Mouse (Mus musculus) erythroblast, embryonic 14.5 days (primary cell): ENCODE data around the gene Lrrc14b. TPM values are rescaled to one million over a fixed set of nuclear protein-coding genes. Genes with fewer than 3 reads are reported as not detected.

Experiments
- H3K27me3 ChIP-seq: 2 replicates; pipeline ENCODE4 v1.6.1; 2012; ENCODE audit warnings: inconsistent platforms; ENCODE audit not compliant: control insufficient read depth
- H3K36me3 ChIP-seq: 2 replicates; pipeline ENCODE4 v1.6.1; 2012; ENCODE audit warnings: mild to moderate bottlenecking, inconsistent platforms; ENCODE audit not compliant: control insufficient read depth
- H3K4me1 ChIP-seq: 2 replicates; pipeline ENCODE4 v1.6.1; 2012; ENCODE audit warnings: inconsistent platforms; ENCODE audit not compliant: control insufficient read depth
- H3K4me3 ChIP-seq: replicated peaks from 2 replicates; pipeline ENCODE3; 2012; ENCODE audit warnings: moderate library complexity, mild to moderate bottlenecking, inconsistent platforms
- H3K9me3 ChIP-seq: 2 replicates; pipeline ENCODE4 v1.6.1; 2012; ENCODE audit warnings: low read length, inconsistent platforms, mixed read lengths; ENCODE audit not compliant: control insufficient read depth
- GATA1 ChIP-seq: IDR thresholded peaks from 2 replicates; pipeline ENCODE4 v1.6.1; 2012; ENCODE audit warnings: low read length, inconsistent platforms, mixed read lengths
- TAL1 ChIP-seq: IDR thresholded peaks from 3 replicates; pipeline ENCODE4 v1.6.1; 2012; ENCODE audit warnings: low read length, inconsistent platforms, mixed read lengths
- polyA plus RNA-seq: library from polyadenylated mRNA; stranded (reverse); fragments of >175 nt; gene quantifications from 2 replicates; pipeline ENCODE4 v1.2.3, GENCODE M21; 2012

Gene Lrrc14b
- polyA plus RNA-seq, 1 experiment: not detected

- H3K4me1 ChIP-seq: no peaks in the 10 kb centered on the region; the same call in 1 of the 2 replicates
- H3K4me3 ChIP-seq: no peak overlapping the region
- H3K27me3 ChIP-seq: no peaks in the 10 kb centered on the region
- H3K9me3 ChIP-seq: no peaks in the 10 kb centered on the region
- H3K36me3 ChIP-seq: peaks cover 84% of the 10 kb centered on the region
- no peak for TF ChIP-seq GATA1
- no peak for TF ChIP-seq TAL1
These were observed 7.3 kb downstream of the Lrrc14b start for GRCm38 (mm10) chr13:74356491-74356890.

DNA sequence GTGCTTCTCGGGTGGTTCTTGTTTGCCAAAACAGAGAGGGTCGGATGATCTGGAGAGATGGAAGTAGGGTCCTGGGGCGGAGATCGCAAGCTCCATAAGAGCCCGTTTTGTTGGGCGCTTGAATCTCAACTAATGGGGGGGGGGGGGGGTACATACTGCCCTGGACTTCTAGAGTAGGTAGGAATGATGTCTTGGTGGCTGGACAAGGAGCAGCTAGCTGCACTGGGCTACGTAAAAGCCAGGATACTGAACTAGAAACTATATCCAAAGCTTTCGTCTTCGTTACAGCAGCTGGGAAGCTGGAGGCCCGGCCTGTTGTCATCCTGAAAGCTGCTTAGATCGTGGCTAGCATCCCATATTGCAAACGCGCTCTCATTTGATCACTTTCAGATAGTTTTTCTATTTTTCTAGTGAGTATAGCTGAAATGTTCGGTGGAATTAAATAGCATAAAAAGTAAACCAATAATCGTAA, 13.3 kb downstream of the Lrrc14b start:
- TF ChIP-seq TAL1 (no peak), GATA1 (no peak)
- Histone ChIP-seq H3K36me3 (peaks cover 36% of the 10 kb centered on the region), H3K4me3 (peak overlapping the region; percentile 82), H3K9me3 (no peaks in the 10 kb centered on the region), H3K27me3 (no peaks in the 10 kb centered on the region), H3K4me1 (peaks cover 21% of the 10 kb centered on the region)

- Histone ChIP-seq H3K9me3 (no peaks in the 10 kb centered on the region), H3K4me1 (peaks cover 21% of the 10 kb centered on the region), H3K4me3 (peak within 1 kb of the TSS; percentile 82), H3K27me3 (no peaks in the 10 kb centered on the region), H3K36me3 (peaks cover 39% of the 10 kb centered on the region)
- TF ChIP-seq TAL1 (no peak), GATA1 (no peak)
These were observed 14.0 kb downstream of the Lrrc14b start, which contains the start of the genes Sdha and Ccdc127 for GRCm38 (mm10) chr13:74349566-74350434. Sdha (minus strand) TSS chr13:74350280. Ccdc127 (plus strand) TSS chr13:74350309.

DNA sequence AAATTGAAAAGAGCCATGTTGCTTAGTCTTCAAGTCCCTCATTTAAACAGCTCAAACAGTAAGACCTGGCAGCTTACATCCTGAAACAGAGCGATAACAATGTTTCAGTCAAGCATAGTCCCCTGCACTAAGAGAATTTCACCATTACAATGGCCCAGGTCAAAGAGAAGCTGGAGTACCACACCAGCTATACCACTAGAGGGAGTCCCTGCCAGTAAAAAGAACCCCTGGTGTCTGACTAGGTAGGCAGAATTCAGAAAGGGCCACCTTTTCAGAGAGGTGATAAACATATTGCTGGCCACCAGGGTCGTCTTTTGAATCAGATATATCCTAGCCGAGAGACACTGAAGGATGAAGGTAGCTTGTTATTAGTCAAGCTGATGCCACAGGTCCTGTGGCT, 22.8 kb downstream of the Lrrc14b start:
- H3K9me3 ChIP-seq: no peaks in the 10 kb centered on the region
- no peak overlapping the region for H3K4me3 ChIP-seq
- no peaks in the 10 kb centered on the region for H3K27me3 ChIP-seq
- TF ChIP-seq GATA1 (no peak), TAL1 (no peak)
- H3K36me3 ChIP-seq: peaks cover 88% of the 10 kb centered on the region
- H3K4me1 ChIP-seq: no peaks in the 10 kb centered on the region

GRCm38 (mm10) chr13:74329321-74329720, 34.5 kb downstream of the Lrrc14b start:
- H3K4me1 ChIP-seq: no peaks in the 10 kb centered on the region
- H3K4me3 ChIP-seq: no peak overlapping the region
- peaks cover 84% of the 10 kb centered on the region for H3K36me3 ChIP-seq
- H3K27me3 ChIP-seq: no peaks in the 10 kb centered on the region
- TF ChIP-seq GATA1: no peak
- TF ChIP-seq TAL1: no peak
- H3K9me3 ChIP-seq: no peaks in the 10 kb centered on the region

GRCm38 (mm10) chr13:74317170-74317849, 46.5 kb downstream of the Lrrc14b start, which contains the start of gene Pdcd6:
Pdcd6 (minus strand) TSS chr13:74317580.
- no peaks in the 10 kb centered on the region for H3K27me3 ChIP-seq
- no peaks in the 10 kb centered on the region for H3K9me3 ChIP-seq

GRCm38 (mm10) chr13:74316789-74317169, 47.0 kb downstream of the Lrrc14b start:
- Histone ChIP-seq H3K27me3 (no peaks in the 10 kb centered on the region), H3K9me3 (no peaks in the 10 kb centered on the region), H3K4me3 (peak overlapping the region; percentile 74), H3K4me1 (peaks cover 38% of the 10 kb centered on the region), H3K36me3 (peaks cover 41% of the 10 kb centered on the region)
- TF ChIP-seq TAL1 (no peak), GATA1 (no peak)

More at GRCm38 (mm10) chr13:74317170-74317849, 46.5 kb downstream of the Lrrc14b start, which contains the start of gene Pdcd6:
- Histone ChIP-seq H3K4me1 (peaks cover 38% of the 10 kb centered on the region), H3K4me3 (peak within 1 kb of the TSS; percentile 74), H3K36me3 (peaks cover 46% of the 10 kb centered on the region)
- TF ChIP-seq GATA1 (no peak), TAL1 (no peak)

DNA sequence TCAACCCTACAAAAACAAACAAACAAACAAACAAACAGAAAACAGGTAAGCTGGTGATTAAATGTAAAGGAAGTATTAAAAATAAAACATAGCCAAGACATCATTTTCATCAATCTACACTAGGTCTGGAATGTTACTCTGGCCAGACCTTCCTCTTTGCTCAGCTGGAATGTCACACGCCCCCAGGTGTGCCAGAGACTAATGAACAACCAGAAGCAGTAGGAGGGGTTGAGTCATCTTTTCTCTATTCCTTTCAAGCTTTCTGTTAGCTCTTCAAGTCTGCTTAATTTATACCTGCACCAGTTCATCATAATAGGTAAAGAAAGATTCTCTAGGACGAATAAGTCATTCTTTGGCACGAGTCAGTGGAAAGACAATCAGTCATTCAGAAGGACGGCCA, 47.4 kb downstream of the Lrrc14b start:
- Histone ChIP-seq H3K4me3 (peak overlapping the region; percentile 74), H3K27me3 (no peaks in the 10 kb centered on the region), H3K36me3 (peaks cover 41% of the 10 kb centered on the region), H3K9me3 (no peaks in the 10 kb centered on the region), H3K4me1 (peaks cover 38% of the 10 kb centered on the region)
- TF ChIP-seq TAL1 (no peak), GATA1 (no peak)

DNA sequence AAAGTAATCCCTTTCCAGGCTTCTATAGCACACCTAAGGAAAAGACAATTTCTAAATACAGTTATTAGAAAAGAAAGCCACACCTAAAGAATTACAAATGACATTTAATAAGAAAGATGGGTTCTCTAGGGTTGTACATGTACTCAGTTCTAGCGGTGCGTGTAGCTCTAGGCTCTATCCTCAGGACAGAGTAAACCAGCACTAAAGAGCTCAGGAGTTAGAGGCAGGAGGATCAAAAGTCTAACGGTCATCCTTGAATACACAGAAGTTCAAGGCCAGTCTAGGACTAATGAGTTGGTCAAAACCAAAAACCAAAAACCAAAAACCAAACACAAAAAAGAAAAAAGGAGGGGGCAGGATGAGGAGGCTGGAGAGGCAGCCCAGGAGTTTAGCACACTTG, 49.2 kb downstream of the Lrrc14b start:
- Histone ChIP-seq H3K36me3 (peaks cover 42% of the 10 kb centered on the region), H3K27me3 (no peaks in the 10 kb centered on the region), H3K9me3 (no peaks in the 10 kb centered on the region), H3K4me1 (peaks cover 38% of the 10 kb centered on the region), H3K4me3 (no peak overlapping the region)
- TF ChIP-seq TAL1 (no peak), GATA1 (no peak)

Other genes with a start within 250 kb of the Lrrc14b start
- gene Slc9a3, start 242.5 kb downstream of the Lrrc14b start, polyA plus RNA-seq: not detected in 2 replicates
- gene Exoc3, start 155.3 kb downstream of the Lrrc14b start, polyA plus RNA-seq: 1.8 and 6.1 TPM in 2 replicates
- 0.01 TPM in 1 of 2 replicates, not detected in the other for gene Ahrr, start 71.7 kb downstream of the Lrrc14b start, polyA plus RNA-seq
- 2.1 and 3.0 TPM in 2 replicates for gene Pdcd6, start 46.4 kb downstream of the Lrrc14b start, polyA plus RNA-seq
- gene Sdha, start 13.7 kb downstream of the Lrrc14b start, polyA plus RNA-seq: 1.5 and 2.0 TPM in 2 replicates
- 0.10 and 0.16 TPM in 2 replicates for gene Ccdc127, start 13.7 kb downstream of the Lrrc14b start, polyA plus RNA-seq
- gene Zfp72, start 26.8 kb upstream of the Lrrc14b start, polyA plus RNA-seq: not detected in 2 replicates
- gene Ftl1-ps1, start 35.7 kb upstream of the Lrrc14b start, polyA plus RNA-seq: 17.1 and 21.5 TPM in 2 replicates
- gene Zfp825, start 130.0 kb upstream of the Lrrc14b start, polyA plus RNA-seq: 0.02 and 0.04 TPM in 2 replicates